10 mouse cellular contexts compared by ENCODE assay signal in the genomic region with DNA sequence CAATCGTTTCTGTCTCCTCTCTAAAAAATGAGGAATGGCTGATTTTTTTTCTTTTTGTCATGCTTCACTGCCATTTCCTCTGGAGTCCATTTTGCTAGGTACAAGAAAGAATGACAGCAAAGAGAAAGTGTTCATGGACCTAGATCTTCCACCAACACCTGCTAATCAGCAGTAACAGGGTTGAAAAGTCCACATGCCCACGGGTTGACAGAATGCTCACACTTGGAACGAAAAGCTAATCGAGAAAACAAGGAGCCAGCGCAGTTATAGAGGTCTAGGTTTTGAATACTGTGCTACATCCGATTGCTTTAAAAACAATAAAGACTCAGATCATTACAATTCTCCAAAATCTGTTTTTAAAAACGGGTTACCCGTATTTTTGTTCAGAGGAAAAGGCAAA. TPM values are rescaled to one million over a fixed set of nuclear protein-coding genes. Genes with fewer than 3 reads are reported as not detected.
A peak's percentile ranks its signal among the peaks of the same experiment; 100 is the strongest.
DNase-seq lines count a peak whose midpoint lies in the region; ATAC-seq and TF ChIP-seq lines count a peak whose summit lies in the region.
"Had no signal": no experiment of that assay in that cellular context is flagged by ENCODE, and none has a peak within 500 bp of the region (broad histone marks: within the 10 kb centered on the region; RNA-seq: fewer than 3 reads in every experiment).

No protein-coding gene starts in this region.

- no peak for TF ChIP-seq CTCF in embryonic fibroblast, embryonic 13.5 days (IDR thresholded peaks at IDR 0.05; ENCODE audit: borderline replicate concordance, insufficient read depth, low read length)
- no peak for TF ChIP-seq CTCF in liver, postnatal 0 days (IDR thresholded peaks at IDR 0.05; ENCODE audit: low read depth)

- DNase-seq in heart, adult 9 months (ENCODE audit: low spot score in 2 of 2), result no peak
- no peak for DNase-seq in lung, postnatal 10 days
- DNase-seq in liver, postnatal 0 days, result no peak
- DNase-seq in adrenal gland, adult 8-10 months, result no peak
- DNase-seq in frontal cortex, postnatal 14 days (ENCODE audit: low spot score in 2 of 2), result no peak
- DNase-seq: right cerebral cortex, postnatal 4 days had no signal

- H3K4me3 ChIP-seq in heart, embryonic 14.5 days (ENCODE audit: control insufficient read depth in 1 of 2, insufficient read depth in 1 of 2, low read depth in 1 of 2, low read length in 2 of 2), result no peak overlapping the region
- H3K4me3 ChIP-seq in lung, embryonic 15.5 days, result no peak overlapping the region
- no peak overlapping the region for H3K4me3 ChIP-seq in embryonic fibroblast, embryonic 13.5 days (ENCODE audit: insufficient read depth, low read length)
- no peak overlapping the region for H3K4me3 ChIP-seq in liver, postnatal 0 days (ENCODE audit: low read depth, low read length)

- no peaks in the 10 kb centered on the region for H3K36me3 ChIP-seq in heart, embryonic 14.5 days (ENCODE audit: control insufficient read depth, insufficient read depth, low read length)
- H3K36me3 ChIP-seq in lung, embryonic 15.5 days, result no peaks in the 10 kb centered on the region
- no peaks in the 10 kb centered on the region for H3K36me3 ChIP-seq in liver, postnatal 0 days (replicated peaks; ENCODE audit: insufficient read depth, low read length)
- H3K36me3 ChIP-seq: heart, embryonic 10.5 days had no signal

- 0 out of 2 replicates have a peak overlapping the region, but pooled peaks have one; percentile 76 for H3K4me2 ChIP-seq in heart, embryonic 14.5 days (ENCODE audit: low read length)
- no peak overlapping the region for H3K4me2 ChIP-seq in lung, embryonic 15.5 days
- peak overlapping the region; percentile 94 for H3K4me2 ChIP-seq in liver, postnatal 0 days (ENCODE audit: low read depth, low read length)

- no peak for ATAC-seq in heart, embryonic 14.5 days (ENCODE audit: insufficient number of reproducible peaks, insufficient read depth, low FRiP score, low read depth)
- ATAC-seq in lung, embryonic 15.5 days (ENCODE audit: borderline replicate concordance, extremely low read depth, low FRiP score, low TSS enrichment), result no peak
- ATAC-seq in liver, postnatal 0 days, result no peak

- no peak overlapping the region for H3K27ac ChIP-seq in heart, embryonic 14.5 days (replicated peaks in 1 of 2; ENCODE audit: control insufficient read depth in 1 of 2, insufficient read depth in 1 of 2, low read depth in 2 of 2, low read length in 2 of 2)
- peak overlapping the region; percentile 86; the same call in 1 of the 2 replicates for H3K27ac ChIP-seq in lung, embryonic 15.5 days
- H3K27ac ChIP-seq in embryonic fibroblast, embryonic 13.5 days (ENCODE audit: insufficient read depth, low read length), result peak overlapping the region; percentile 70; the same call in 1 of the 2 replicates
- H3K27ac ChIP-seq in liver, postnatal 0 days (ENCODE audit: low read depth), result peak overlapping the region; percentile 99

- no peaks in the 10 kb centered on the region for H3K9me3 ChIP-seq in heart, embryonic 14.5 days (ENCODE audit: control insufficient read depth, low read length)
- no peaks in the 10 kb centered on the region for H3K9me3 ChIP-seq in lung, embryonic 15.5 days
- no peaks in the 10 kb centered on the region for H3K9me3 ChIP-seq in liver, postnatal 0 days (ENCODE audit: low read length)
- H3K9me3 ChIP-seq: heart, embryonic 10.5 days had no signal

- no peak for TF ChIP-seq POLR2A in embryonic fibroblast, embryonic 13.5 days (IDR thresholded peaks at IDR 0.05; ENCODE audit: low read depth, low read length)

- H3K27me3 ChIP-seq in heart, embryonic 14.5 days (ENCODE audit: control insufficient read depth, insufficient read depth, low read length), result no peaks in the 10 kb centered on the region
- H3K27me3 ChIP-seq in lung, embryonic 15.5 days, result no peaks in the 10 kb centered on the region; the same call in 1 of the 2 replicates
- no peaks in the 10 kb centered on the region for H3K27me3 ChIP-seq in liver, postnatal 0 days (ENCODE audit: insufficient read depth, low read length)

- WGBS in heart, embryonic 14.5 days, result 83% methylated on average over 8 of the region's 8 CpGs
- WGBS in lung, embryonic 15.5 days, result 80% methylated on average over 8 of the region's 8 CpGs
- 63% methylated on average over 8 of the region's 8 CpGs for WGBS in liver, postnatal 0 days (ENCODE audit: insufficient replicate concordance)

- TF ChIP-seq EP300 in liver, postnatal 0 days (IDR thresholded peaks at IDR 0.05; ENCODE audit: low read depth), result no peak

- H3K4me1 ChIP-seq in heart, embryonic 14.5 days (ENCODE audit: control insufficient read depth in 2 of 2, insufficient read depth in 2 of 2, low read length in 2 of 2), result peaks cover 2 to 9% of the 10 kb centered on the region in 2 experiments; a peak in 2 of 4 replicates
- peaks cover 17% of the 10 kb centered on the region for H3K4me1 ChIP-seq in lung, embryonic 15.5 days
- no peaks in the 10 kb centered on the region for H3K4me1 ChIP-seq in embryonic fibroblast, embryonic 13.5 days (ENCODE audit: control insufficient read depth, insufficient read depth, low read length)
- H3K4me1 ChIP-seq in liver, postnatal 0 days (ENCODE audit: insufficient read depth), result peaks cover 21% of the 10 kb centered on the region

- no peak overlapping the region for H3K9ac ChIP-seq in heart, embryonic 14.5 days (ENCODE audit: low read length)
- H3K9ac ChIP-seq in lung, embryonic 15.5 days, result no peak overlapping the region
- no peak overlapping the region for H3K9ac ChIP-seq in liver, postnatal 0 days (replicated peaks)

RNA-seq across cellular contexts. Expression of a gene that starts 8.9 kb away (rescaled TPM):
- polyA plus RNA-seq in heart, embryonic 14.5 days (2014; fragmentation: Nextera tagmentation; extraction: Ambion mirVana), result 191 TPM in 2 replicates
- polyA plus RNA-seq in lung, embryonic 15.5 days (2015; fragmentation: Nextera tagmentation; extraction: Ambion mirVana), result 131 and 138 TPM in 2 replicates
- polyA plus RNA-seq in embryonic fibroblast, embryonic 13.5 days (2011; ENCODE audit: insufficient read length, low read depth, missing spikeins), result 176 and 197 TPM in 2 replicates
- 19.0 and 29.6 TPM in 2 replicates for polyA plus RNA-seq in liver, postnatal 0 days (2015; fragmentation: Nextera tagmentation; extraction: Ambion mirVana)
- total RNA-seq in adrenal gland, adult 8-10 months (2022), result 100 to 1,000 TPM; 132 to 148 (median 137) TPM

Comparison
In these comparisons a context has a peak if more than half of its experiments do, and no peak if none do; other contexts are left out.
1. H3K27ac ChIP-seq: peak in lung, embryonic 15.5 days (single experiment), embryonic fibroblast, embryonic 13.5 days (single experiment) and liver, postnatal 0 days (single experiment); none in heart, embryonic 14.5 days (0 of 2).